Mouse (Mus musculus) kidney, embryonic 15.5 days (tissue): ENCODE data around the gene Apobec3. TPM values are rescaled to one million over a fixed set of nuclear protein-coding genes. Genes with fewer than 3 reads are reported as not detected.

Experiments
- ATAC-seq: fragments of 200-750 bp; cut with Nextera tagmentation; replicated peaks from 2 replicates; pipeline ENCODE4 v1.8.0; 2017; ENCODE audit warnings: moderate TSS enrichment; ENCODE audit not compliant: low FRiP score
- H3K27ac ChIP-seq: fragments of 300-500 bp; sonication (generic); 2 replicates; pipeline ENCODE4 v1.5.1; 2015; ENCODE audit warnings: mild to moderate bottlenecking, inconsistent platforms
- H3K27me3 ChIP-seq: fragments of 300-500 bp; sonication (generic); 2 replicates; pipeline ENCODE4 v1.6.1; 2015; ENCODE audit warnings: inconsistent platforms
- H3K36me3 ChIP-seq: fragments of 300-500 bp; sonication (generic); 2 replicates; pipeline ENCODE4 v1.6.1; 2015; ENCODE audit warnings: inconsistent platforms
- H3K4me1 ChIP-seq: fragments of 300-500 bp; sonication (generic); 2 replicates; pipeline ENCODE4 v1.6.1; 2015; ENCODE audit warnings: inconsistent platforms
- H3K4me2 ChIP-seq: fragments of 300-500 bp; sonication (generic); 2 replicates; pipeline ENCODE4 v1.6.1; 2015; ENCODE audit warnings: moderate library complexity, mild to moderate bottlenecking, inconsistent platforms
- H3K4me3 ChIP-seq: fragments of 300-500 bp; sonication (generic); replicated peaks from 2 replicates; pipeline ENCODE4 v1.5.1; 2015; ENCODE audit warnings: mild to moderate bottlenecking, inconsistent platforms
- H3K9ac ChIP-seq: fragments of 300-500 bp; sonication (generic); 2 replicates; pipeline ENCODE4 v1.6.1; 2015; ENCODE audit warnings: mild to moderate bottlenecking, inconsistent platforms
- H3K9me3 ChIP-seq: fragments of 300-500 bp; sonication (generic); replicated peaks from 2 replicates; pipeline ENCODE4 v1.6.1; 2016; ENCODE audit warnings: inconsistent platforms
- WGBS: fragments of 180-500 bp; shearing (Covaris S2); methylation state at CpG from one replicate; pipeline ENCODE4 v1.1.7; 2015; ENCODE audit warnings: mixed read lengths; 5-methylcytosine and 5-hydroxymethylcytosine counted together
- polyA plus RNA-seq: library from polyadenylated mRNA; unstranded; fragments of >200 nt; fragmentation: Nextera tagmentation; extraction: Ambion mirVana; gene quantifications from 2 replicates; pipeline ENCODE4 v1.2.1, GENCODE M21; 2015

The Apobec3 gene
- polyA plus RNA-seq, 1 experiment from 2014 or later, result 29.3 TPM

DNA sequence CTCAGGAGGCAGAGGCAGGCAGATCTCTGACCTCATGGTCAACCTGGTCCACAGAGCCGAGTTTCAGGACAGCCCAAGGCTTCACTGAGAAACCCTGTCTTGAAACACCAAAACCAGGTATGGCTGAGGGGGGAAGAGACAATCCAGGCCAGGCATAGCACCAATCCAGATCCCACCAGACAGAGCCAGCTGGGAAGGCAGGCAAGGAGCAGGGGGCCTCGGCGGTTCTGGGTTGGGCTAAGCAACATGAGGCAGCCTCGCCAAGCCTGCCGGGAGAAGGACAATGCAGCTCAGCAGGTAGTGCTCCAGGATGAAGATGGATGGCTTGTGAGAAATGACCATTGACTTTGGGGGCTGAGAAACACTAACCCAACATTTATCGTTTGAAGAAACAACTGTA is 51.1 kb downstream of the Apobec3 start:
- Histone ChIP-seq H3K27me3 (peaks cover 4% of the 10 kb centered on the region; the same call in 1 of the 2 replicates), H3K4me2 (no peak overlapping the region), H3K4me1 (0 out of 2 replicates have a peak, but pooled peaks cover 3% of the 10 kb centered on the region), H3K4me3 (no peak overlapping the region), H3K9ac (no peak overlapping the region), H3K36me3 (no peaks in the 10 kb centered on the region), H3K27ac (no peak overlapping the region), H3K9me3 (no peaks in the 10 kb centered on the region)
- 84% methylated on average over 6 of the region's 6 CpGs for WGBS
- no peak for ATAC-seq

DNA sequence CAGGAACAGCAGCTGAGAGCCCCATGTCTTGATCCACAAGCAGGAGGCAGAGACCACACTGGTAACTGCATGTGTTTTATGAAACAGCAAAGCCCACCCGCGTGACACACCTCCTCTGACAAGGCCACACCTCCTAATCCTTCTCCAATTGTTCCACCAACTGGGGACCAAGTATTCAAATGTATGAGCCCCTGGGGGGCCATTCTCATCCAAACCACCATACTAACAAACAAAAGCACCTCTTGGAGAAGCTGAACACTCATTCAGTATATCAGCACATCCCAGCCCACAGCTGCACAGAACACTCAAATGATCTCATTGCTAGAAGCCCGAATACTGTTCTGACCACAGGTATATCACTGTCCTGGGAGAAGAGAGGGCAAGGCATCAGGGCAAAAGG is 52.1 kb downstream of the Apobec3 start:
- WGBS, result 91% methylated on average over 3 of the region's 3 CpGs
- H3K27ac ChIP-seq, result no peak overlapping the region

DNA sequence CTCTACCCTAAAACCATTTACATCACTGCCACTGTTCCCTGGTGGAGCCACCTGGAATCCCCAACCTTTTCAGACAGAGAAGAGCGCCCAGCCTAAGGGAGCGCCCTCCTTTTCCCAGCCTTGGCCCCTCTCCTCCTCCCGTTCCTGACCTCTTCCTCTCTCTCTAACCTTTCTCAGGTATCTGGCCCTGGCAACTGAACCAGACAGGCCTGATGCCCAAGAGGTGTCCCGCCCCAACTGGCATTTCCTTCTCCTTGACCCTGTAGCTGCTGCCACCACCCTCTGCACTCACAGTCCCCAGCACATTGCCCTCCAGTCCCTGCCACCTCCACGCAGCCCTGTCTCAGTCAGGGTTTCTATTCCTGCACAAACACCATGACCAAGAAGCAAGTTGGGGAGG is 53.5 kb downstream of the Apobec3 start:
- no peak overlapping the region for H3K4me3 ChIP-seq
- no peak for ATAC-seq
- no peaks in the 10 kb centered on the region for H3K9me3 ChIP-seq
- peaks cover 10% of the 10 kb centered on the region for H3K4me1 ChIP-seq
- WGBS, result 79% methylated on average over 5 of the region's 5 CpGs
- H3K27me3 ChIP-seq, result no peaks in the 10 kb centered on the region
- H3K36me3 ChIP-seq, result no peaks in the 10 kb centered on the region
- H3K9ac ChIP-seq, result no peak overlapping the region
- no peak overlapping the region for H3K4me2 ChIP-seq
- no peak overlapping the region for H3K27ac ChIP-seq

More for the DNA sequence above, 52.1 kb downstream of the Apobec3 start:
- no peak for ATAC-seq
- Histone ChIP-seq H3K27me3 (no peaks in the 10 kb centered on the region), H3K36me3 (no peaks in the 10 kb centered on the region), H3K9me3 (no peaks in the 10 kb centered on the region), H3K9ac (no peak overlapping the region), H3K4me2 (no peak overlapping the region), H3K4me1 (0 out of 2 replicates have a peak, but pooled peaks cover 3% of the 10 kb centered on the region), H3K4me3 (no peak overlapping the region)

DNA sequence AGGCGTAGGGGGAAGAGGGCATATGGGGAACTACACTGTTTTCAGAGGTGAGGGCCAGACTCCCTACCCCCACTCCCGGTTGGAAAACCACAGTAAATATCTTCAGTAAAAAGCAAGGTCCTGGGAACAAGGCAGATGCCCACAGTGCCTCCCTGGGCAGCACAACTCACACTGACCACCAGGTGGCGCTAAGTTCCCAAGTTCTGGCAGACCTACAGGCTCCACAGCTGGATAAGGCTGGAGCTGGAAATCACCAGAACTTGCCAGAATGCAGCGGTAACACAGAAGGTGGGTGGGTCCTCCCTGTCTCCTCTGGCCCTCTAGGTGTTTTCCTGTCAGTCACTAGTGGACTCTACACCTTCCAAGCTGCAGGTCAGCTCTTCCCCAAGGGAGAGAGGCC is 54.6 kb downstream of the Apobec3 start:
- Histone ChIP-seq H3K27me3 (no peaks in the 10 kb centered on the region), H3K4me3 (no peak overlapping the region), H3K9me3 (no peaks in the 10 kb centered on the region), H3K36me3 (no peaks in the 10 kb centered on the region), H3K27ac (no peak overlapping the region), H3K4me1 (peaks cover 20% of the 10 kb centered on the region), H3K4me2 (no peak overlapping the region), H3K9ac (no peak overlapping the region)
- WGBS, result 10% methylated on average over 4 of the region's 4 CpGs
- ATAC-seq, result peak; percentile 87

DNA sequence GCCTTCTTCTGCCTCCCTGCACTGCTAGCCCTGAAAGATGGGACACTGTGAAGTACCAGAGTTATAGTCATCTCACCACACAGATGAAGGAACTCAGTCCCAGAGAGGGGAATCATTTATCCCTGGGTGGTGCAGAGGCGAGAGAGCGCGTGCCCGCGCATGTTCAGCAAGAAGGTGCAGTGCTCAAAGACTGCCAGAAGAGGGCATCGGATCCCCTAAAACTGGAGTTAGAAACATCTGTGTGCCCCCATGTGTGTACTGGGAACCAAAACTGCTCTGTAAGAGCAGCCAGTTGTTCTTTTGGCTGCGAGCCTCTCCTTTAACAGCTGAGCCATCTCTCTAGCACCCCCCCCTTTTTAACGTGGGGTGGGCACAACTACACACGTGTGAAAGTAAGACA is 55.3 kb downstream of the Apobec3 start:
- WGBS, result 64% methylated on average over 9 of the region's 9 CpGs
- Histone ChIP-seq H3K9me3 (no peaks in the 10 kb centered on the region), H3K9ac (no peak overlapping the region), H3K27ac (no peak overlapping the region), H3K4me1 (peaks cover 28% of the 10 kb centered on the region), H3K36me3 (no peaks in the 10 kb centered on the region), H3K27me3 (no peaks in the 10 kb centered on the region), H3K4me3 (no peak overlapping the region), H3K4me2 (no peak overlapping the region)
- no peak for ATAC-seq

DNA sequence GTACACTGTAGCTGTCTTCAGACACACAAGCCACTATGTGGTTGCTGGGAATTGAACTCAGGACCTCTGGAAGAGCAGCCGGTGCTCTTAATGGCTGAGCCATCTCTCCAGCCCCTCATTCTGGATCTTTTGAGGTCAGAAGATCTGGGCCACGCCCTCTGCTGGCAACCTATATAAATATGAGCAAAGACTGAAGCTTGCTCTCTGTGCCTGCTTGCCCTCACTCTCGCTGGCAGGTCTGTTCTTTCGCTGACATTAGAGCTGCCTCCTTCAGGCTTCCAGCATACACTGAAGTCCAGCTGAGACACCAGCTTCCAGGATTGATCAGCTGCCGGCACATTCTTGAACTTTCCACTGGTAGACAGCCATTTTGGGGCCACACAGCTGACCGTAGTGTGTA is 56.2 kb downstream of the Apobec3 start:
- no peaks in the 10 kb centered on the region for H3K9me3 ChIP-seq
- 74% methylated on average over 6 of the region's 6 CpGs for WGBS
- no peak overlapping the region for H3K4me3 ChIP-seq
- H3K4me2 ChIP-seq, result no peak overlapping the region
- no peaks in the 10 kb centered on the region for H3K27me3 ChIP-seq
- ATAC-seq, result no peak
- no peaks in the 10 kb centered on the region for H3K36me3 ChIP-seq
- no peak overlapping the region for H3K9ac ChIP-seq
- H3K27ac ChIP-seq, result no peak overlapping the region
- H3K4me1 ChIP-seq, result peaks cover 37% of the 10 kb centered on the region

DNA sequence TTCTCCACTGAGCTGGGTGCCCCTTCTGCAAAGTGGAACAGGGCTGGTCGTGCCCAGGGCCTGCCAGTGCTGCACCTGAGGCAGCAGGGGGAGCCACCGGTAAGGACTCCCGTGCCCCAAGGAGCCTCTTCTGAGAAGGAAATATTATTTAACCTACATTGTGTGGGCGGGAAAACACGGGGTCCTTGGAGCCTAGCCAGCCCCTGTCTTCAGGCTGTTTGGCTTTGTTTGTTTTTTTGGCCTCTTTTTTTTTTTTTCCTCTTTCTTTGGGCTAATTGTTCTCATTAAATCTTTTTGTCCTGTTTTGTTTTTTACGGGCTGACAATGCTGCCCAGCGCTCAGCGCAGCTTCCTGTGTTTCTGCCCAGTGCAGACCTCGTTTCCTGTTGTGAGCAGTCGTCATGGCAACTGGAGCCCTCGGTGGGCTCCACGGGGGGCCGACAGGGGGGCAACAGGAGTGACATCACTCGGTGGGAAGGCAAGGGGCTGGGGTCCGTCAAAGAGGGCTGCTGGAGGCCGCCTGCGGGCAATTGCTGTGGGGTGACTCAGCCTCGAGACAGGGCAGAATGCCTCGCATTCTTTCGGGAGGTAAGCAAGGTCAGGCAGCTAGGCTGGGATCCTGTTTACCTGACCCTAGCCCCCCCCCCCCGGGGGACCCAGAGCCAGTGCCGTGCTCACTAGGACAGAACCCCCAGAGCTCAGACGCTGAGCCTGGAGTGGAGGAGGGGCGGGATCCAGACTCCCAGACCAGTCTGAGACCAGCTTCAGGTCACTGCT is 59.0 kb downstream of the Apobec3 start:
- Histone ChIP-seq H3K4me2 (peak overlapping the region; percentile 73), H3K4me3 (peak overlapping the region; percentile 37), H3K36me3 (no peaks in the 10 kb centered on the region), H3K27me3 (0 out of 2 replicates have a peak, but pooled peaks cover 3% of the 10 kb centered on the region), H3K9ac (peak overlapping the region; percentile 12), H3K9me3 (no peaks in the 10 kb centered on the region), H3K4me1 (peaks cover 45% of the 10 kb centered on the region), H3K27ac (peak overlapping the region; percentile 77)
- ATAC-seq, result peak; percentile 63
- WGBS, result 2% methylated on average over 24 of the region's 24 CpGs

DNA sequence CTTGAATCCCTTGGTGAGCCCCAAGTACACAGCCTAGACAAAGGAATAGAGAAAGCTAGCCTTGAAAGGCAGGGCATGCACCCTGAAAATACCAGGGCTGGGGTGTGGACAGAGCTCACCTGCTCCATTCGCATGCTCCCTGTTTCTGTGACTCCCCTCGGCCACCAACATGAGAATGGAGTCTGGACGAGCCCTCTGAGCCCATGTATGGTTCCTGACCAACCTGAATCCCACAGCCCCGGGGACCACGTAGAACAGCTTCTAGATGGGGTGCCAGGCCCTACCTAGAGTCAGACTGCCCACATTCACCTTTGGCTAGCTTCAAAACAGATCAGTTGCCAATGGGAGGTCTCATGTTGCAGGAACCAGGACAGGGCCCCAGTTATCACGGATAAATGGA is 59.8 kb downstream of the Apobec3 start:
- Histone ChIP-seq H3K4me1 (peaks cover 44% of the 10 kb centered on the region), H3K9me3 (no peaks in the 10 kb centered on the region), H3K9ac (0 out of 2 replicates have a peak overlapping the region, but pooled peaks have one; percentile 12), H3K4me2 (peak overlapping the region; percentile 73), H3K4me3 (no peak overlapping the region), H3K27me3 (0 out of 2 replicates have a peak, but pooled peaks cover 3% of the 10 kb centered on the region), H3K36me3 (no peaks in the 10 kb centered on the region), H3K27ac (peak overlapping the region; percentile 77)
- ATAC-seq, result no peak
- WGBS, result 59% methylated on average over 6 of the region's 6 CpGs

DNA sequence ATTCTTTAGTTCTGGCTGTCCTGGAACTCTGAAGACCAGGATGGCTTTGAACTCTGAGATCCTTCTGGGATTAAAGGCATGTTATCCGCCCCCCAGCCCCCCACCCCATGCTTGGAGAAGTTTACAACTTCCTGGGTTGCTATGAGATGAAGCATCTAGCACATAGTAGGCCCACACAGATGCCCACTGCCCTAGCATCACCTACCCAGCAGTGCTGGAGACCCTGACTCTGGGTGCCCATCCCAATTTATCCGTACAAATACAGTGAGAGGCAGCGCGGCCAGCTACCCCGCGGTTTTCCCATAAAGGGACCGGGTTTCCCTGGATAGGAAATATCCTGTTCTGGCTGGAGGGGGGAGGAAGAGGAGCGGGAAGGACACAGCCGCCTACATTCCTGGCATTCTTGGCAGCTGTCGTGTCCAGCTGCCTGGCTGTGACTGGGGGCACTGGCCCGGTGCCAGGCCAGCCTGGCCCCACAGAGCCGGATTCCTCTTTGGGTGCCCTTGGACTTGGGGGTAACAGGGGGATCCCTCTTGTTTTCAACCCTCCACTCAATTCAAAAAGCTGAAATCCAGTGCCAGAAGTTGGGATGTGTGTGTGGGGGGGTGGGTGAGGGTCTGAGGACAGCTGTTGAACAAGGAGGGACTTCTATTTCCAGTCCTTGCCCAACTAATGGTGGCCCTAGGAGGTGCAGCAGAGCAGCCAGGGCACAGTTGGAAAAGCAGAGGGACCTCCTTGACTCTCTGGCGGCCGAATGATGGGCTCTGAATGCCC is 60.5 kb downstream of the Apobec3 start:
- Histone ChIP-seq H3K9ac (peak overlapping the region; percentile 21; the same call in 1 of the 2 replicates), H3K4me3 (no peak overlapping the region), H3K27me3 (0 out of 2 replicates have a peak, but pooled peaks cover 3% of the 10 kb centered on the region), H3K4me2 (peak overlapping the region; percentile 73), H3K9me3 (no peaks in the 10 kb centered on the region), H3K4me1 (peaks cover 43% of the 10 kb centered on the region), H3K36me3 (no peaks in the 10 kb centered on the region), H3K27ac (peak overlapping the region; percentile 77)
- 41% methylated on average over 14 of the region's 14 CpGs for WGBS
- peak; percentile 52; the same call in 1 of the 2 replicates for ATAC-seq

DNA sequence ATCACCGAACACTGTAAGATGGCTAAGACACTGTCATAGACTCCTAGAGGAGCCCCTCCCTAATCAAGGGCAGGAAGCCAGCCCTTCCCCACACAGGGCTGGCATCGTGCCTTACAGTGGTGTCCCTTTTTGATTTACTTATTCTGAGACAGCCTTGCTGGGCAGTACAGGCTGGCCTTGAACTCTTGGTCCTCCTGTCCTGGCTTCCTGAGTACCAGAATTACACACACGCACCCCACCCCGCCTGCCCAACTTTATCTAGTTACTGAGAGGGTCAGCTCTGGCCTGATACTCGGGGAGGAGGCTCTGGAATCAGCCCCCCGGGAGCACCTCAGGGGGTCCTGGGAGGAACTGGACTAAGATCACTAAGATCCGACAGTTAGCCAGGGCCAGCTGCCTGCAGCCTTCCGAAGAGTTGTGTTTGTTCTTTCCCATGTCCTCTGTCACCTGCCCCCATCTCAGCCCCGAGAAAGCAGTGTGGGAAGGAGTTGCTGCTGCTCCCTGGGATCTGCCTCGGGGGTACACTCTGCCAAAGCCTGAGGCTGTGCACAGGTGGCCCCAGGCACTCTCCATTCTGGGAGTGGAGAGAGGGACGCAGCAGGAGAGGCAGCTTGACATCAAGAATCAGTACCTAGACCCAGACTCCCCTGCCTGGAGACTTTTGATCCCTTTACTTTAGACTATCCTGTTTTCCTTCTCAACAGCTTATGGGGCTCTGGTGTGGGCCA is 61.2 kb downstream of the Apobec3 start:
- H3K9ac ChIP-seq, result no peak overlapping the region
- ATAC-seq, result no peak
- H3K4me3 ChIP-seq, result no peak overlapping the region
- H3K27me3 ChIP-seq, result 0 out of 2 replicates have a peak, but pooled peaks cover 3% of the 10 kb centered on the region
- 46% methylated on average over 11 of the region's 11 CpGs for WGBS
- no peaks in the 10 kb centered on the region for H3K36me3 ChIP-seq
- H3K4me1 ChIP-seq, result peaks cover 43% of the 10 kb centered on the region
- peak overlapping the region; percentile 77 for H3K27ac ChIP-seq
- 0 out of 2 replicates have a peak overlapping the region, but pooled peaks have one; percentile 73 for H3K4me2 ChIP-seq
- H3K9me3 ChIP-seq, result no peaks in the 10 kb centered on the region

DNA sequence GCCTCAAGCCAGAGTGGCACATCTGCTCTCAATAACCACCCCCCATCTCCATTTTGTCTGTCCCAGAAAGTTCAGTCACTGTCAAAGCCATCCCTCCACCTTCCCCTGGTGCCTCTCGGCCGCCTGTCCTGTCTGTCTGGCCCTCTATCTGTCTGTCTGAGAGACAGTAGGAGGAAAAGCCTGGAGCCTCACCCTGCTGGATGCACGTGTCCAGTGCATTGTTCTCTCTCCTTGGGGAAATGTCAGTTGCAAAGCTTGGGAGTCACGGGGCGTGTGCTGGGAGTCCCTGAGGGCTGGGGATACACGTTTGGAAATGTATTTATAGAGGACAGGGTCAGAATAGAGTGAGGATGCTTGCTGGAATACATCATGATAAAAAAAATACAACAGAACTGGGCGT is 62.0 kb downstream of the Apobec3 start:
- H3K4me2 ChIP-seq, result no peak overlapping the region
- no peak for ATAC-seq
- 77% methylated on average over 7 of the region's 7 CpGs for WGBS
- H3K9me3 ChIP-seq, result no peaks in the 10 kb centered on the region
- peaks cover 43% of the 10 kb centered on the region for H3K4me1 ChIP-seq
- 0 out of 2 replicates have a peak, but pooled peaks cover 3% of the 10 kb centered on the region for H3K27me3 ChIP-seq
- H3K9ac ChIP-seq, result no peak overlapping the region
- H3K27ac ChIP-seq, result 0 out of 2 replicates have a peak overlapping the region, but pooled peaks have one; percentile 22
- no peaks in the 10 kb centered on the region for H3K36me3 ChIP-seq
- no peak overlapping the region for H3K4me3 ChIP-seq
